Mouse (Mus musculus) embryonic facial prominence, embryonic 15.5 days (tissue): Measurements from ENCODE around the gene Olfr1152. TPM values are rescaled to one million over a fixed set of nuclear protein-coding genes. Genes with fewer than 3 reads are reported as not detected.

ENCODE experiments used
- ATAC-seq: fragments of 200-750 bp; cut with Nextera tagmentation; 2 replicates; pipeline ENCODE4 v1.8.0; 2017; ENCODE audit warnings: low read depth, moderate TSS enrichment; ENCODE audit not compliant: insufficient number of reproducible peaks, low FRiP score, low TSS enrichment
- H3K27ac ChIP-seq: fragments of 300-500 bp; sonication (generic); replicated peaks from 2 replicates; pipeline ENCODE4 v1.5.1; 2015; ENCODE audit warnings: mild to moderate bottlenecking, inconsistent platforms
- H3K27me3 ChIP-seq: fragments of 300-500 bp; sonication (generic); 2 replicates; pipeline ENCODE4 v1.6.1; 2015; ENCODE audit warnings: inconsistent platforms
- H3K36me3 ChIP-seq: fragments of 300-500 bp; sonication (generic); 2 replicates; pipeline ENCODE4 v1.6.1; 2015; ENCODE audit warnings: mild to moderate bottlenecking, inconsistent platforms
- H3K4me1 ChIP-seq: fragments of 300-500 bp; sonication (generic); 2 replicates; pipeline ENCODE4 v1.6.1; 2015; ENCODE audit warnings: inconsistent platforms
- H3K4me2 ChIP-seq: fragments of 300-500 bp; sonication (generic); replicated peaks from 2 replicates; pipeline ENCODE4 v1.6.1; 2015; ENCODE audit warnings: mild to moderate bottlenecking, inconsistent platforms
- H3K4me3 ChIP-seq: fragments of 300-500 bp; sonication (generic); replicated peaks from 2 replicates; pipeline ENCODE4 v1.5.1; 2015; ENCODE audit warnings: mild to moderate bottlenecking, inconsistent platforms
- H3K9ac ChIP-seq: fragments of 300-500 bp; sonication (generic); 2 replicates; pipeline ENCODE4 v1.6.1; 2015; ENCODE audit warnings: inconsistent platforms
- H3K9me3 ChIP-seq: fragments of 300-500 bp; sonication (generic); replicated peaks from 2 replicates; pipeline ENCODE4 v1.6.1; 2016; ENCODE audit warnings: inconsistent platforms
- WGBS: fragments of 180-500 bp; shearing (Covaris S2); methylation state at CpG from one replicate; pipeline ENCODE4 v1.1.7; 2015; 5-methylcytosine and 5-hydroxymethylcytosine counted together
- polyA plus RNA-seq: library from polyadenylated mRNA; unstranded; fragments of >200 nt; fragmentation: Nextera tagmentation; extraction: Ambion mirVana; gene quantifications from 2 replicates; pipeline ENCODE4 v1.2.1, GENCODE M21; 2015

Gene Olfr1152
- 0.05 TPM in 1 of 2 replicates, not detected in the other for polyA plus RNA-seq

- Histone ChIP-seq H3K27ac (no peak within 1 kb of the TSS), H3K4me3 (no peak within 1 kb of the TSS), H3K27me3 (no peaks in the 10 kb centered on the region), H3K9me3 (no peaks in the 10 kb centered on the region), H3K4me2 (no peak within 1 kb of the TSS), H3K36me3 (no peaks in the 10 kb centered on the region), H3K4me1 (no peaks in the 10 kb centered on the region), H3K9ac (no peak within 1 kb of the TSS)
- no peak for ATAC-seq
Measured at GRCm38 (mm10) chr2:87866192-87866591, at the start of gene Olfr1152. Gene Olfr1152, plus strand, starts transcription at chr2:87866492.

DNA sequence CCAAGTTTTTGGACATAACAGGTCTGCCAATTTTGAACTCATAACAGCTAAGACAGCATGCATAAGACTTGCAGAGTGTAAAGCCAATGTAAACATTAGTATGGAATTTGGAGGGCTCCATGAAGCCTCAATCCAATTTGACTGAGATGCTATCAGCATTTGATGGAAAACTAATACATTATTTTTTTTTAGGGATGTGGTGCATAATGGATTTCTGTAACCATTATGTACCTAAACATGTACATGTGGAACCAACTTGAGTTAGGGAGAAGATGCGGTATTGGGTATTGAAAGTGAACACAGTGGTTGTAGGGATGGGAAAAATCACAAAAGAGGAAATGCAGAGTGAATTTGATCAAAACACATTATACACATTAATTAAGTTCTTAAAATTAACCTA is 36.1 kb upstream of the Olfr1152 start, which contains the start of gene Olfr1148:
TSS of gene Olfr1148 (plus strand) at position 301 of the 400 bp plus-strand sequence.
- no peak for ATAC-seq
- H3K36me3 ChIP-seq = no peaks in the 10 kb centered on the region
- H3K4me2 ChIP-seq = no peak within 1 kb of the TSS
- no peaks in the 10 kb centered on the region for H3K4me1 ChIP-seq
- H3K27me3 ChIP-seq = no peaks in the 10 kb centered on the region
- H3K9me3 ChIP-seq = no peaks in the 10 kb centered on the region
- no peak within 1 kb of the TSS for H3K4me3 ChIP-seq
- H3K27ac ChIP-seq = no peak within 1 kb of the TSS
- 95% methylated on average over 1 of the region's 1 CpGs for WGBS
- no peak within 1 kb of the TSS for H3K9ac ChIP-seq

GRCm38 (mm10) chr2:87843693-87844092 is 22.6 kb upstream of the Olfr1152 start, which contains the start of gene Olfr1150-ps1:
Gene Olfr1150-ps1, plus strand, starts transcription at chr2:87843993.
- H3K4me1 ChIP-seq = no peaks in the 10 kb centered on the region
- no peak within 1 kb of the TSS for H3K27ac ChIP-seq
- H3K36me3 ChIP-seq = no peaks in the 10 kb centered on the region
- H3K4me3 ChIP-seq = no peak within 1 kb of the TSS
- H3K9me3 ChIP-seq = no peaks in the 10 kb centered on the region
- ATAC-seq = no peak
- no peak within 1 kb of the TSS for H3K9ac ChIP-seq
- WGBS = 83% methylated on average over 1 of the region's 1 CpGs
- no peaks in the 10 kb centered on the region for H3K27me3 ChIP-seq
- no peak within 1 kb of the TSS for H3K4me2 ChIP-seq

GRCm38 (mm10) chr2:87855562-87855961 is 10.7 kb upstream of the Olfr1152 start, which contains the start of gene Olfr1151:
Gene Olfr1151, plus strand, starts transcription at chr2:87855862.
- Histone ChIP-seq H3K27ac (no peak within 1 kb of the TSS), H3K36me3 (no peaks in the 10 kb centered on the region), H3K4me1 (no peaks in the 10 kb centered on the region), H3K9me3 (no peaks in the 10 kb centered on the region), H3K9ac (no peak within 1 kb of the TSS), H3K4me2 (no peak within 1 kb of the TSS), H3K27me3 (no peaks in the 10 kb centered on the region), H3K4me3 (no peak within 1 kb of the TSS)
- WGBS = 74% methylated on average over 1 of the region's 1 CpGs
- no peak for ATAC-seq

DNA sequence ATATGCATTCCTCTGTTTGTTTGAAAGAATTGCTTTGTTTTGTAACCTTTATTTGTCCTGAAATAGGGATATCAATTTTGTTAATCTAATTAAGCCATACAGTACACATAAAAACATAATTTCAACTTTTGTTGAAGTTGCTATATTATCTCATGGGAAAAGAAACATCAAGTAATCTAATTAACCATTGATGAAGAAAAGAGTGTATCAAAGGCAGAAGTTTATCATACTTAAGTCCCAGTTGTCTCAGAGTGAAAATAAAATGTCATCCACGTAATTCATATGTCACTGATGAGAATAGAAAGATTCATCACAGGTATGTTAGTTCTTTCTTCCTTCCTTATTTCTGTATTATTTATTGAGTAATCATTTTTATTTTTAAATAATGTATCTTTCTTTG is 28.4 kb downstream of the Olfr1152 start, which contains the start of gene Olfr1153:
TSS of gene Olfr1153 (plus strand) at position 301 of the 400 bp plus-strand sequence.
- no peak for ATAC-seq
- H3K36me3 ChIP-seq = no peaks in the 10 kb centered on the region
- WGBS = 56% methylated on average over 1 of the region's 1 CpGs
- no peak within 1 kb of the TSS for H3K4me2 ChIP-seq
- no peak within 1 kb of the TSS for H3K27ac ChIP-seq
- no peak within 1 kb of the TSS for H3K9ac ChIP-seq
- no peaks in the 10 kb centered on the region for H3K9me3 ChIP-seq
- H3K27me3 ChIP-seq = no peaks in the 10 kb centered on the region
- no peak within 1 kb of the TSS for H3K4me3 ChIP-seq
- H3K4me1 ChIP-seq = no peaks in the 10 kb centered on the region

DNA sequence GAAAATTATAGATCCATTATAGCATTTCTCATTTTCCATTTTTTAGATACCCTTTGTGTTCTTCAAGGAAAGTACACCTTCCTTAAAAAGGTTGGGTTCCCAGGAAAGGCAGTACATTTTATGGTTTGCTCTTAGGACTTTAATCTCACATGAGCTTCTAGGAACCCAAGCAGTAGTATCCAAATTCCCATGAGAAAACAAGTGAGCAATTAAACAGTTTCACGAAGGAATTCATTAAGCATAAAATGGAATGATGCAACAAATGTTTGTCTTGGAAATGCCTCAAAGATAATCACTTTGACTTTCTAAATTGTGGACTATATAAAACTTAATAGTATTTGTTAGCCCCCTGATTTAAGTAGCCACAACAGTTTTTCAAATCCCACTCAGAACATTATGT is 38.8 kb downstream of the Olfr1152 start, which contains the start of gene Olfr1154:
TSS of gene Olfr1154 (minus strand) at position 101 of the 400 bp plus-strand sequence.
- Histone ChIP-seq H3K9ac (no peak within 1 kb of the TSS), H3K27me3 (no peaks in the 10 kb centered on the region), H3K4me1 (no peaks in the 10 kb centered on the region), H3K4me3 (no peak within 1 kb of the TSS), H3K36me3 (no peaks in the 10 kb centered on the region), H3K27ac (no peak within 1 kb of the TSS), H3K4me2 (no peak within 1 kb of the TSS), H3K9me3 (no peaks in the 10 kb centered on the region)
- no peak for ATAC-seq
- 73% methylated on average over 1 of the region's 1 CpGs for WGBS

Other genes with a start within 250 kb of the Olfr1152 start
- gene Olfr1131, start 239.4 kb upstream of the Olfr1152 start, polyA plus RNA-seq = not detected in 2 replicates
- gene Olfr1132, start 229.0 kb upstream of the Olfr1152 start, polyA plus RNA-seq = not detected in 2 replicates
- 0.24 and 0.49 TPM in 2 replicates for gene Olfr1133, start 219.1 kb upstream of the Olfr1152 start, polyA plus RNA-seq
- not detected in 2 replicates for gene Olfr1134, start 208.0 kb upstream of the Olfr1152 start, polyA plus RNA-seq
- gene Olfr1135, start 192.8 kb upstream of the Olfr1152 start, polyA plus RNA-seq = not detected in 2 replicates
- not detected in 2 replicates for gene Olfr1136, start 172.5 kb upstream of the Olfr1152 start, polyA plus RNA-seq
- gene Olfr1137, start 153.3 kb upstream of the Olfr1152 start, polyA plus RNA-seq = 0.16 TPM in 1 of 2 replicates, not detected in the other
- not detected in 2 replicates for gene Olfr1138, start 126.5 kb upstream of the Olfr1152 start, polyA plus RNA-seq
- 0.39 TPM in 1 of 2 replicates, not detected in the other for gene Olfr1140, start 122.7 kb upstream of the Olfr1152 start, polyA plus RNA-seq
- gene Olfr1141, start 112.5 kb upstream of the Olfr1152 start, polyA plus RNA-seq = not detected in 2 replicates
- gene Olfr152, start 87.0 kb upstream of the Olfr1152 start, polyA plus RNA-seq = 0.17 TPM in 1 of 2 replicates, not detected in the other
- gene Olfr1143, start 65.9 kb upstream of the Olfr1152 start, polyA plus RNA-seq = 0.27 TPM in 1 of 2 replicates, not detected in the other
- gene Olfr1145, start 56.7 kb upstream of the Olfr1152 start, polyA plus RNA-seq = not detected in 2 replicates
- not detected in 2 replicates for gene Olfr1148, start 36.0 kb upstream of the Olfr1152 start, polyA plus RNA-seq
- gene Olfr1150-ps1, start 22.5 kb upstream of the Olfr1152 start, polyA plus RNA-seq = 0.04 TPM in 1 of 2 replicates, not detected in the other
- gene Olfr1151, start 10.6 kb upstream of the Olfr1152 start, polyA plus RNA-seq = not detected in 2 replicates
- not detected in 2 replicates for gene Olfr1153, start 28.5 kb downstream of the Olfr1152 start, polyA plus RNA-seq
- not detected in 2 replicates for gene Olfr1154, start 38.7 kb downstream of the Olfr1152 start, polyA plus RNA-seq
- gene Olfr1155, start 78.6 kb downstream of the Olfr1152 start, polyA plus RNA-seq = 0.17 TPM in 1 of 2 replicates, not detected in the other
- 0.07 TPM in 1 of 2 replicates, not detected in the other for gene Olfr1156, start 86.6 kb downstream of the Olfr1152 start, polyA plus RNA-seq
- gene Olfr1157, start 101.8 kb downstream of the Olfr1152 start, polyA plus RNA-seq = 0.03 TPM in 1 of 2 replicates, not detected in the other
- gene Olfr74, start 108.2 kb downstream of the Olfr1152 start, polyA plus RNA-seq = not detected in 2 replicates
- not detected in 2 replicates for gene Olfr1158, start 123.6 kb downstream of the Olfr1152 start, polyA plus RNA-seq
- gene Olfr1160, start 141.8 kb downstream of the Olfr1152 start, polyA plus RNA-seq = 0.17 TPM in 1 of 2 replicates, not detected in the other
- not detected in 2 replicates for gene Olfr1161, start 156.3 kb downstream of the Olfr1152 start, polyA plus RNA-seq
- 0.11 and 0.18 TPM in 2 replicates for gene Olfr73, start 171.2 kb downstream of the Olfr1152 start, polyA plus RNA-seq
- 0.12 TPM in 1 of 2 replicates, not detected in the other for gene Olfr1162, start 184.6 kb downstream of the Olfr1152 start, polyA plus RNA-seq
- not detected in 2 replicates for gene Olfr1163, start 205.3 kb downstream of the Olfr1152 start, polyA plus RNA-seq
- not detected in 2 replicates for gene Olfr1164, start 227.5 kb downstream of the Olfr1152 start, polyA plus RNA-seq